Mouse (Mus musculus) stomach, embryonic 15.5 days (tissue): ENCODE measurements around the gene Msmp. TPM values are rescaled to one million over a fixed set of nuclear protein-coding genes. Genes with fewer than 3 reads are reported as not detected.

Experiments
- ATAC-seq: fragments of 200-750 bp; cut with Nextera tagmentation; 2 replicates; pipeline ENCODE4 v1.8.0; 2017; ENCODE audit warnings: low read depth, moderate number of reproducible peaks, moderate TSS enrichment; ENCODE audit not compliant: insufficient read depth, low FRiP score
- H3K27ac ChIP-seq: fragments of 300-500 bp; sonication (generic); 2 replicates; pipeline ENCODE4 v1.5.1; 2015; ENCODE audit warnings: mild to moderate bottlenecking, inconsistent platforms
- H3K27me3 ChIP-seq: fragments of 300-500 bp; sonication (generic); replicated peaks from 2 replicates; pipeline ENCODE4 v1.6.1; 2015; ENCODE audit warnings: inconsistent platforms
- H3K36me3 ChIP-seq: fragments of 300-500 bp; sonication (generic); 2 replicates; pipeline ENCODE4 v1.6.1; 2015; ENCODE audit warnings: inconsistent platforms
- H3K4me1 ChIP-seq: fragments of 300-500 bp; sonication (generic); 2 replicates; pipeline ENCODE4 v1.6.1; 2015; ENCODE audit warnings: inconsistent platforms
- H3K4me2 ChIP-seq: fragments of 300-500 bp; sonication (generic); 2 replicates; pipeline ENCODE4 v1.6.1; 2015; ENCODE audit warnings: mild to moderate bottlenecking, inconsistent platforms
- H3K4me3 ChIP-seq: fragments of 300-500 bp; sonication (generic); replicated peaks from 2 replicates; pipeline ENCODE4 v1.5.1; 2015; ENCODE audit warnings: inconsistent platforms
- H3K9ac ChIP-seq: fragments of 300-500 bp; sonication (generic); 2 replicates; pipeline ENCODE4 v1.6.1; 2015; ENCODE audit warnings: inconsistent platforms
- H3K9me3 ChIP-seq: fragments of 300-500 bp; sonication (generic); 2 replicates; pipeline ENCODE4 v1.6.1; 2016; ENCODE audit warnings: inconsistent platforms
- WGBS: fragments of 180-500 bp; shearing (Covaris S2); methylation state at CpG from one replicate; pipeline ENCODE4 v1.1.7; 2015; 5-methylcytosine and 5-hydroxymethylcytosine counted together
- polyA plus RNA-seq: library from polyadenylated mRNA; unstranded; fragments of >200 nt; fragmentation: Nextera tagmentation; extraction: Ambion mirVana; gene quantifications from 2 replicates; pipeline ENCODE4 v1.2.1, GENCODE M21; 2015

Msmp gene
- polyA plus RNA-seq = 0.85 and 1.8 TPM in 2 replicates

DNA sequence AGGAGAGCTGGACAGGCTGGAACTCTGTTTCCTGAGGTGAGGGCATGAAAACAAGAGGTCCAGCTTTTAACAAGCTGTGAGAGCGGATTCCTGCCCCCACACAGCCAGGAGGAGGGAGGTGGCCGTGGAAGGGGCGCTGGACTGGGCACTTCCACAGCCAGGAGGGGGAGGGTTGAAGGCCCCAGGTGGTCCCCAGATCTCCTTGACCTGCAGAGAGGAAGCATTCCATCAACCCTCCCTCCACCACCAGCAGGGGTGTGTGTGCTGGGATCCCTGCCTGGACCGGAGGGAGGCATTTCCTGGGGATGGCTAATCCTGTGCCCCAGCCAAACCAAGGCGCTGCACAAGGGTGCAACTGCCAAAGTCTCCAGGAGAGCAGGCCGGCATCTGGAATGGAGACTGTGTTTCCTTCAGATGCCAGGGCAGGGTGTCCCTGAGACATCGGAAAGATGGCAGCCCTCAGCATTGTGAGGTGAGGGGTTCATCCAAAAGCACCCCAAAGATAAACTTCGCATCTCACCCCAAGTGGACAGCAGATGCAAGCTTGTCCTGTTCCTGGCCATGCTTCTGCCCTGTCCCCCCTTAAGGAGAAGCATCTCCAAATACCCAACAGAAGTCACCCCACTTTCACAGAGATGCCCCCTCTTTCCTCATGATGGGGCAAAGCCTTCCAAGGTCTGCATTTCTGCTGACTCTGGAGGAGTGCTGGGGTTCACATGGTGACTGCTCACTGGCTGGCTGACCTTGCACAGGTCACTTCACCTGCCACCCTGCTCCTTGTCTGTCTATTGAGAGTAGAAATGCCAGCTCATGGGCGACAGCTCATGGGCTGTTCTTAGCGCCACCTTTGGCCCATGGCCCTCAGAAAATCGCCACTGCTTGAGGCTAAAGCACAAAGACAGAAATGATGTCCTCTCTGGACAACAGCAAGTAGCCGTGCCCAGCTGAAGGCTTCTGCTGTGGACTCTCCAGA is at the start of gene Msmp:
Gene Msmp, minus strand, starts transcription at position 51 of the 973 bp plus-strand sequence.
- no peak for ATAC-seq
- peaks cover 6% of the 10 kb centered on the region for H3K4me1 ChIP-seq
- no peaks in the 10 kb centered on the region for H3K27me3 ChIP-seq
- no peak within 1 kb of the TSS for H3K27ac ChIP-seq
- H3K4me3 ChIP-seq = no peak within 1 kb of the TSS
- 69% methylated on average over 12 of the region's 12 CpGs for WGBS
- no peaks in the 10 kb centered on the region for H3K9me3 ChIP-seq
- H3K4me2 ChIP-seq = no peak within 1 kb of the TSS
- no peak within 1 kb of the TSS for H3K9ac ChIP-seq
- H3K36me3 ChIP-seq = peaks cover 29% of the 10 kb centered on the region

DNA sequence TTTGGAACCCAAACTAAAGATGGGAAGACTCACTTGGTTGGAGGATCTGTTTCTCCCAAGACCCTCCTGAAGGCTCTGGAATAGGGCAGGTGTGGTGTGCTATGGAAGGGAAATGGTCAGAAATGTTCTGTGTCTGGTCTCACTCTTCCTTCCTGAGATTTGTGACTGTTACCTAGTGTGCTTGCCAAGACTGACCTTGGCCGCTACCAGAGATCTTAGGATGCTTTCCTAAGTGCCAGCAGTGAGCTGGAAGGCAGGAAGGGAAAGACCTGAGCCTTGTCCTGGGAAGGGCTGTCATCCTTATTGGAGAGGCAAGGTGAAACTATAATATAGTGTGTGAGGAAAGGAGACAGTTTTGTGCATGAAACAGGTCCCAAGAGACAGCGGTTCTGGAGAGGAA is 49.4 kb upstream of the Msmp start:
- 91% methylated on average over 2 of the region's 2 CpGs for WGBS
- no peaks in the 10 kb centered on the region for H3K36me3 ChIP-seq
- H3K27ac ChIP-seq = no peak overlapping the region
- no peak overlapping the region for H3K4me3 ChIP-seq
- no peaks in the 10 kb centered on the region for H3K9me3 ChIP-seq
- no peak overlapping the region for H3K9ac ChIP-seq
- no peak overlapping the region for H3K4me2 ChIP-seq
- H3K27me3 ChIP-seq = 0 out of 2 replicates have a peak, but pooled peaks cover 8% of the 10 kb centered on the region
- no peak for ATAC-seq
- peaks cover 28% of the 10 kb centered on the region for H3K4me1 ChIP-seq

DNA sequence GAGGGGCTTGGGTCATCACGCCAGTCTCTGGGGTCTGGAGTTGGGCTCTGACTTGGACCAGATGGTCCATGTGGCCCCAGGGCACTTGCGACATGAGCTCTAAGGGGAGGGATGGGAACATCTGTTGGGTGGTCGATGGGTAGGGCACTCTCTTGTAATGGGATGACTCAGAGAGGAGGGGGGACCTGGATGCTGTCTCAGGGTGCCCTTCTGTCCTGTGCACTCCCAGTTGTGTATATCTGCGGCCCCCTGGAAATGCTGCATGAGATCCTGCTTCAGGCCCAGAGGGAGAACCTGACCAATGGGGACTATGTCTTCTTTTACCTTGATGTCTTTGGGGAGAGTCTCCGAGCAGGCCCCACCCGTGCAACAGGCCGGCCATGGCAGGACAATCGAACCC is 49.0 kb upstream of the Msmp start:
- no peak overlapping the region for H3K9ac ChIP-seq
- peaks cover 28% of the 10 kb centered on the region for H3K4me1 ChIP-seq
- H3K9me3 ChIP-seq = no peaks in the 10 kb centered on the region
- no peaks in the 10 kb centered on the region for H3K36me3 ChIP-seq
- no peak for ATAC-seq
- H3K4me2 ChIP-seq = peak overlapping the region; percentile 91
- 0 out of 2 replicates have a peak, but pooled peaks cover 8% of the 10 kb centered on the region for H3K27me3 ChIP-seq
- 80% methylated on average over 8 of the region's 8 CpGs for WGBS
- no peak overlapping the region for H3K4me3 ChIP-seq
- no peak overlapping the region for H3K27ac ChIP-seq

DNA sequence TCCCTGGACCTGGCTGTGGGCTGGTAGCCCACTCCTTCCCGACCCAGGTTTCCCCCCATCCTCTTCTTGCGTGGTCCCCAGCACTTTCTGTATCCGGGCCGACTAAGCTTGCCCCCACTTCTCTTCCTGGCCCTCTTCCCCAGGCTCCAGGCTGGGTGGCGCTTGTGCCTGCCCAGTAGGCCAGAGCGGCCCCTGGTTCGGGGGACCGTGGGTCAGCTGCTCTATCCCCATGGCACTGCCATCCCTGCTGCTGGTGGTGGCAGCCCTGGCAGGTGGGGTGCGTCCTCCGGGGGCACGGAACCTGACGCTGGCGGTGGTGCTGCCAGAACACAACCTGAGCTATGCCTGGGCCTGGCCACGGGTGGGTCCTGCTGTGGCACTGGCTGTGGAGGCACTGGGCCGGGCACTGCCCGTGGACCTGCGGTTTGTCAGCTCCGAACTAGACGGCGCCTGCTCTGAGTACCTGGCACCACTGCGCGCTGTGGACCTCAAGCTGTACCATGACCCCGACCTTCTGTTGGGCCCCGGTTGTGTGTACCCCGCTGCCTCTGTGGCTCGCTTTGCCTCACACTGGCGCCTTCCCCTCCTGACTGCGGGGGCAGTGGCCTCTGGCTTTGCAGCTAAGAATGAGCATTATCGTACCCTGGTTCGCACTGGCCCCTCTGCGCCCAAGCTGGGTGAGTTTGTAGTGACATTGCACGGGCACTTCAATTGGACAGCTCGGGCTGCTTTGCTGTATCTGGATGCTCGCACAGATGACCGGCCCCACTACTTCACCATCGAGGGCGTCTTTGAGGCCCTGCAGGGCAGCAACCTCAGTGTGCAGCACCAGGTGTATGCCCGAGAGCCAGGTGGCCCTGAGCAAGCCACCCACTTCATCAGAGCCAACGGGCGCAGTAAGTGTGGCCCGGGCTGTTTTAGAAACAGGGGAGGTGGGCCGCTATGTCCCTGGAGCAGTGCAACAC is 47.9 kb upstream of the Msmp start:
- Histone ChIP-seq H3K36me3 (no peaks in the 10 kb centered on the region), H3K9ac (peak overlapping the region; percentile 66), H3K9me3 (no peaks in the 10 kb centered on the region), H3K4me2 (peak overlapping the region; percentile 91), H3K27me3 (0 out of 2 replicates have a peak, but pooled peaks cover 8% of the 10 kb centered on the region), H3K4me1 (peaks cover 28% of the 10 kb centered on the region), H3K4me3 (peak overlapping the region; percentile 61), H3K27ac (peak overlapping the region; percentile 66)
- WGBS = 51% methylated on average over 42 of the region's 42 CpGs
- ATAC-seq = 0 out of 2 replicates have a peak, but pooled peaks have one; percentile 33

DNA sequence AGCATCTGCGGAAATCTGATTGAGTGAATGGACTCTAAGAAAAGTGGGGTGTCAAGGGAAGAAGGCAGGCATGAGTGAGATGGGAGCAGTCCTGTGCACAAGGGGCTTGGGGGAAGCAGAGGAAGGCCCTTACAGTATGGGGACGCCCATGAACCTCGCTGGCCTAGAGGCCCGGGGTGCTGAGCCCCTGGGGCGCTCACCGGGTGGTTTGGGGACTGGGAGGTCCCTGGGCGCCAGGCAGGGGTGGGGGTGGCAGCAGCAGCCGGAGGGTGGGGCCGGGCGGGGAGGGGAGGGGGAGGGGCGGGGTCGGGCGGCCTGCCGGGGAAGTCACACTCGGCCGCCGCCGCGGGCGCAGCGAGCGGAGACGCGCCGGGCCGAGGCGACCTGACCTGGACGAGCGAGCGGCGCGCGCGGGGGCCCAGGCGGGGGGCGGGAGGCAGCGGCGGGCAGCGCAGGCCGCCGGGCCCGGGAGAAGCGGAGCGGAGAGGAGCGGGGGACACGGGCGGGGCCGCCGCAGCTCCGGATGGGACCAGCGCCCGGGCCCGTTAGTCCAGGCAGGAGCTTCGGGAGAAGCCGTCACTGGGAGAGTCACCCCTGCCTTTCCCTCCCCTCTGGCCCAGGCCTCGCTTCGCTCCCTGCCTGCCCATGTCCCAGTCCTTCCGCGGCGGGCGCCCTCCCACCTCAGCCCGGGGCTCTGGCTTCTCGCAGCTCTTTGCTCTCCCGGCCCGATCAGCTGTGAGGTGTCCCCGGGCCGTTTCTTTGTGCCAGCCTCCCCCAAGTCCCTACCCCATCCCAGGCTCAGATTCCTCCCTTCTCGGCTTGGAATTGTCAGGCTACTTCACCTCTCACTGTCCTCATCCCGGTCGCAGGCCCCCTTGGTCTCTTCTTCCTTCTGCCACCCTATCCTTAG is 47.0 kb upstream of the Msmp start, which contains the start of gene Npr2:
Gene Npr2, plus strand, starts transcription at position 890 of the 910 bp plus-strand sequence.
- Histone ChIP-seq H3K36me3 (no peaks in the 10 kb centered on the region), H3K4me3 (peak within 1 kb of the TSS; percentile 61), H3K27me3 (0 out of 2 replicates have a peak, but pooled peaks cover 8% of the 10 kb centered on the region), H3K27ac (peak within 1 kb of the TSS; percentile 66), H3K9ac (peak within 1 kb of the TSS; percentile 66), H3K9me3 (no peaks in the 10 kb centered on the region), H3K4me1 (peaks cover 28% of the 10 kb centered on the region), H3K4me2 (peak within 1 kb of the TSS; percentile 91)
- 2% methylated on average over 45 of the region's 70 CpGs for WGBS
- peak; percentile 38; the same call in 1 of the 2 replicates for ATAC-seq

DNA sequence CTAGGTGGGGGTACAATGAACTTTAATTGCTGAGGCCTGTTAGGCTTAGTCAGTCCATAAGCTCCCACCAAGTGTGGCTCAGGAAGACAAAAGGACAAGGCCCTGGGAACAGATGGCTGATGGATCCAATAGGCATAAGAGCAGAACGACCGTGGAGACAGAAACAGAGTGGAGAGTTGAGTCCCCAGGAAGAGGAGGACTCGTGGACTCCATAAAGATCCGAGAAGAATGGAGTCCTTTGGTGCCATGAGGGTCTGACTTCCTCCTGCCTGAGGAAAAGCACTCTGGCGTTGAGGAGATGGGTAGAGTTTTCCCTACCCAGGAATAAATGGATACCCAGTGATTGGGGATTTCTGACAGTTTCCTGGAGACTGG is 46.4 kb upstream of the Msmp start:
- 27% methylated on average over 5 of the region's 5 CpGs for WGBS
- 0 out of 2 replicates have a peak, but pooled peaks have one; percentile 11 for ATAC-seq
- 0 out of 2 replicates have a peak, but pooled peaks cover 8% of the 10 kb centered on the region for H3K27me3 ChIP-seq
- peak overlapping the region; percentile 91 for H3K4me2 ChIP-seq
- H3K9me3 ChIP-seq = no peaks in the 10 kb centered on the region; the same call in 1 of the 2 replicates
- H3K27ac ChIP-seq = peak overlapping the region; percentile 44
- peak overlapping the region; percentile 61; the same call in 1 of the 2 replicates for H3K4me3 ChIP-seq
- H3K4me1 ChIP-seq = peaks cover 28% of the 10 kb centered on the region
- H3K9ac ChIP-seq = no peak overlapping the region
- H3K36me3 ChIP-seq = no peaks in the 10 kb centered on the region

DNA sequence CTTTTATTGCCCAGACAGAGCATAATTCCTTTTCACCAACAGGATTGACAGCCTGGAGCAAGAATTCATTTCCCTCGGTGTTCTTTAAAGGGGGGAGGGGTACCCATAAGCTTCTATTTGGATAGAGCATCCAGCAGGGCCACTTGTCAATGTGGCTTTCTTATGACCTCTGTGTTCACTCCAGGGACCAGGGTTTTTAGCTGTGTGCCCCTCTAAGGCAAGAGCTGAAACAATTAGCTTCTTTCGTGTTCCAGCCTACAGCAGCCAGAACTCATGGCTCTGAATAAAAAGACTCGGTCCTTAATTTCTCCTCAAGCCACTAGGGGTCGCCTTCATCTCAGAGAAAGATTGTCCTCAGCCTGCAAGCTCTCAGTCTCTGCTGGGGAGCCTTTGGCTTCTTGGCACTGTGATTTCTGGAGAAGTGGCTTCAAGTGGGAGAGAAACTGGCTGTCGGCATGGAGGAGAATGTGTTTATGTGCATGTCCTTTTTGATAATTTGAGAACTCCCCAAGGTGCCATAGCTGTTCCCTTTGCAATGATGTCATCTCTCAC is 45.8 kb upstream of the Msmp start:
- Histone ChIP-seq H3K4me2 (peak overlapping the region; percentile 91), H3K27me3 (0 out of 2 replicates have a peak, but pooled peaks cover 8% of the 10 kb centered on the region), H3K27ac (peak overlapping the region; percentile 44; the same call in 1 of the 2 replicates), H3K4me3 (no peak overlapping the region), H3K36me3 (no peaks in the 10 kb centered on the region), H3K4me1 (peaks cover 28% of the 10 kb centered on the region), H3K9ac (no peak overlapping the region), H3K9me3 (peaks cover 4% of the 10 kb centered on the region; the same call in 1 of the 2 replicates)
- 11% methylated on average over 5 of the region's 5 CpGs for WGBS
- peak; percentile 29; the same call in 1 of the 2 replicates for ATAC-seq

DNA sequence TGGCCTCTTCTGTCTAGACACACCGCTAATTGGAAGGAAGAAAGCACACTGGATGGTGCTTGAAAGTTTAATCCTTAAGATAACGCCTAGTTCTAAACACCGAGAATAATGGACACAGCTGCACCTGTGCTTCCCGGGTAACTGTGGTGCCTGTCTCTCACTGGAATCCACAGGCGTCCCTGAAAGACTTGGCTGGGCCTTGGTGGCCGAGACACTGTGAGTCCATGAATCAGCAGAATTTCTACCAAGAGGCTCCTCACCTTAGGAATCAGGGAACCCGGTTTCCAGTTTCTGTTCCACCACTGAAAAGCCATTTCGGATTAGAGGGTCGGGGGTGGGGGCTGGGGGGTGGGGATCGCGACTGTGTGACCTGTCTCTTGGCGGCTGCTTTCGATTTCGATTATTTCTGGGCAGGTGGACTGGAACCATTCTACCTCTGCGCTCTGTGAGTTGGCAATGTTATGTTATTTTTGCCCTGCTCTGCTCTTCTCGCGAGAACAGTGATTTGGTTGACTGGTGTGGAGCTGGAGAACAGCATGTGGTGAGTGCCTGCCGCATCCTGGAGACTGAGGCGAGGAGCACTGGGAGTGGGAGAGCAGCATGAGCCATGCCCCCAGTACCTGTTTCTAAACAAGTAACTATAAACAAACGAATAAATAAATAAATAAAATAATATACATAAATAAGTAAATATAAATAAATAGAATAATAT is 45.0 kb upstream of the Msmp start:
- Histone ChIP-seq H3K9me3 (peaks cover 4% of the 10 kb centered on the region; the same call in 1 of the 2 replicates), H3K4me3 (no peak overlapping the region), H3K4me2 (no peak overlapping the region), H3K9ac (no peak overlapping the region), H3K4me1 (peaks cover 28% of the 10 kb centered on the region), H3K27ac (no peak overlapping the region), H3K27me3 (0 out of 2 replicates have a peak, but pooled peaks cover 8% of the 10 kb centered on the region), H3K36me3 (no peaks in the 10 kb centered on the region)
- WGBS = 42% methylated on average over 20 of the region's 20 CpGs
- no peak for ATAC-seq

DNA sequence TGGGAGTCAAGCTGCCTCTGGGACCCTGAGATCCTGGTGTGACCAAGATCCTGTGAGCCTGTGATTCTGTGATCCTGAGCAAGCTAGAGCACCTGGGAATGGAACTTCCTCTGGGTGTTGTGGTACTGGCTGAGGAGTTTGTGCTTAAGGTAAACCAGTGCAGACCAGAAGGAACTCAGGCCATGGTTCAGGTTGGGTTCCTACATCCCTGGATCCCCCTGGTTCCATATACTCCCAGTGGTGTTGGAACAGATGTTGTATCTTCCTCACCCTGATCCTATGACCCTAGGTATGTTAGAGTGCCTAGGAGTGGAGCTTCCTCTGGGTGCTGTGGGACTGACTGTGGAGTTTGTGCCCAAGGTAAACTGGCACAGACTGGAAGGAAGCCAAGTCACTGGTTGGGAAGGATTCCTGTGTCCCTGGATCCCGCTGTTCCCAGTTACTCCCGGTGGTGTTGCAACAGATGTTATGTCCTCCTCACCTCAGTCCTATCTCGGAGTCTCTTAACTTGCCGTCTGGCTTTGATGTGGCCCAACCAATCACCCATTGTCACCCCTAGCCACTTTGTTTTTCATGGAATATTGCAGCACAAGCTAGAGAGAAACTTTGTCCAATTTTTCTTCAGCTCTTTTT is 36.0 kb upstream of the Msmp start:
- H3K36me3 ChIP-seq = no peaks in the 10 kb centered on the region
- no peak overlapping the region for H3K4me3 ChIP-seq
- no peak overlapping the region for H3K9ac ChIP-seq
- no peaks in the 10 kb centered on the region for H3K27me3 ChIP-seq
- no peak overlapping the region for H3K4me2 ChIP-seq
- no peak overlapping the region for H3K27ac ChIP-seq
- no peak for ATAC-seq
- no peaks in the 10 kb centered on the region for H3K4me1 ChIP-seq
- peaks cover under 1% of the 10 kb centered on the region; the same call in 1 of the 2 replicates for H3K9me3 ChIP-seq
- 66% methylated on average over 4 of the region's 4 CpGs for WGBS
